Mouse (Mus musculus) megakaryocyte, embryonic 14.5 days (primary cell): ENCODE measurements around the gene Pbx3. TPM values are rescaled to one million over a fixed set of nuclear protein-coding genes. Genes with fewer than 3 reads are reported as not detected.

Source experiments
- H3K27me3 ChIP-seq: replicated peaks from 2 replicates; pipeline ENCODE3; 2012; ENCODE audit warnings: inconsistent platforms
- H3K36me3 ChIP-seq: replicated peaks from 2 replicates; pipeline ENCODE3; 2012; ENCODE audit warnings: low read length, inconsistent platforms, mixed read lengths
- H3K4me1 ChIP-seq: 2 replicates; pipeline ENCODE4 v1.6.1; 2012; ENCODE audit warnings: inconsistent platforms
- H3K4me3 ChIP-seq: replicated peaks from 2 replicates; pipeline ENCODE3; 2012; ENCODE audit warnings: moderate library complexity, mild to moderate bottlenecking, inconsistent platforms
- H3K9me3 ChIP-seq: 2 replicates; pipeline ENCODE4 v1.6.1; 2012; ENCODE audit warnings: inconsistent platforms
- FLI1 ChIP-seq: IDR thresholded peaks from 2 replicates; pipeline ENCODE4 v1.6.1; 2012; ENCODE audit warnings: low read length, inconsistent platforms, mixed read lengths
- GATA1 ChIP-seq: IDR thresholded peaks from 3 replicates; pipeline ENCODE4 v1.6.1; 2012; ENCODE audit warnings: mixed read lengths, low read length, inconsistent platforms, borderline replicate concordance
- polyA plus RNA-seq: library from polyadenylated mRNA; stranded (reverse); fragments of >175 nt; gene quantifications from 2 replicates; pipeline ENCODE4 v1.2.3, GENCODE M21; 2012; ENCODE audit warnings: low replicate concordance; ENCODE audit not compliant: insufficient read depth

Pbx3 gene
- polyA plus RNA-seq = 3.8 and 8.4 TPM in 2 replicates

DNA sequence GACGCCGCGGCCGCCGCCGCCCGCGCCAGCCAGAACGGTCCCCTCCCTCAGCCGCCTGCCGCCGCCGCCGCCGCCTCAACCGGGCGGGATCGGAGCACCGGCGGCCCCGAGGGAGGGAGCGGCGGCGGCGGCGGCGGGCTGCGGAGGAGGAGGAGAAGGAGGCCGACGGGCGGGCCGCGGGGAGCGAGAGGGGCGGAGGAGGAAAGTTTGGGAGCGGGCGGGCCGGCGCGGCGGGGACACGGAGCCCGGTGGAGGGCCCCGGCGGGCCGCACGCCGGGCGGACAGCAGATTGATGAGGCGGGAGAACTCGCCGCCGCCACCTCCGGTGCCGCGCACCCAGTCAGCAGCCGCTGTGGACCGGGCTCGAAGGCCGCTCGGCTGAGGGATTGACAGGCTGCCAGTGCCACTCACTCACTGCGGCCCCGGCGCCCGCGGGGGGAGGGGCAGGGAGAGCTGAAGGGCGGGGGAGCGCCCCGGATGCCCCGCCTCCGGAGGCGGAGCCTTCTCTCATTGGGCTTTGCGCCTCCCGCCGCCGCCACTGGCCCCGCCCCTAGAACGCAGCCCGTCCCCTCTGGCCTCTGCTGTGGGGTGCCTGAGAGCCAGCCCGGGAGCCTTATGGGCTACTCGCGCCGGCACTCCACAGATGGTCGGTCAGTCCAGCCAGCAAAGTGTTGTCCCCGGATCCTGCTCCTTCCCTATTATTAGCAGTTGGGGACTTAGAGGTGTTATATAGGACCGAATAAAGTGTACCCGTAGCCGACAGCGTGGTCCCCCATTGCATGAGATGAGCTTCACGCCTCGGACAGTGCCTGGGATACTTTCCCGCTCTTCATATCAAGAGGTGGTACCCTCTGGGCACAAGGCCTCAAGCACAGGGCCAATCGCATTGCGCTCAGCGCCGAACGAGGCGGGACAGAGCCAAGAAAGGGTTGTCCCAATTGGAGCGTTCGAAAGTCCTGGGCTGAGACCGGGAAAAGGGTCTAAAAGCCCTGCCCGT, at the start of gene Pbx3:
Gene Pbx3, minus strand, starts transcription at position 838 of the 997 bp plus-strand sequence.
- Histone ChIP-seq H3K27me3 (peaks cover 27% of the 10 kb centered on the region), H3K4me1 (peaks cover 27% of the 10 kb centered on the region), H3K36me3 (no peaks in the 10 kb centered on the region), H3K4me3 (peak within 1 kb of the TSS; percentile 99), H3K9me3 (no peaks in the 10 kb centered on the region)
- TF ChIP-seq GATA1 (no peak), FLI1 (no peak)

DNA sequence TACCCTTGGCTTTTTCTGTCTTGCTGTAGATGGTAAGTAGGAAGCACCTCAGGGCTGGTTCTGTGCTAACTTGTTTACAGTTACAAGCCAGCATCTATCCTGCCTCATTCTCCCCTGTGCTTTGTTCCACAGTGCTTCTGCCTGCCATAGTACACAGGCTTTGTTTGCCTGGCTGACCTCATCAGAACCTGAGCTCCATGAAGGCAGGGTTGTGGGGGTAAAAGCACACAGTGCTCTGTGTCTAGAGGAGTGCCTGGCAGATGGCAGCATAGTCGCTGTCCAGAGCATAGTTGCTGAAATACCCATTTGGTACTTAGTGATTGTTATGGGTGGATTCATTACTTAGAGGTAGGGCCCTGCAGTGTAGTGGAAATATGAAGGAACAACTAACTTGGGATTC, 47.3 kb upstream of the Pbx3 start:
- Histone ChIP-seq H3K27me3 (no peaks in the 10 kb centered on the region), H3K9me3 (no peaks in the 10 kb centered on the region), H3K4me3 (no peak overlapping the region), H3K36me3 (peaks cover 22% of the 10 kb centered on the region), H3K4me1 (peaks cover 25% of the 10 kb centered on the region)
- TF ChIP-seq GATA1 (no peak), FLI1 (no peak)

DNA sequence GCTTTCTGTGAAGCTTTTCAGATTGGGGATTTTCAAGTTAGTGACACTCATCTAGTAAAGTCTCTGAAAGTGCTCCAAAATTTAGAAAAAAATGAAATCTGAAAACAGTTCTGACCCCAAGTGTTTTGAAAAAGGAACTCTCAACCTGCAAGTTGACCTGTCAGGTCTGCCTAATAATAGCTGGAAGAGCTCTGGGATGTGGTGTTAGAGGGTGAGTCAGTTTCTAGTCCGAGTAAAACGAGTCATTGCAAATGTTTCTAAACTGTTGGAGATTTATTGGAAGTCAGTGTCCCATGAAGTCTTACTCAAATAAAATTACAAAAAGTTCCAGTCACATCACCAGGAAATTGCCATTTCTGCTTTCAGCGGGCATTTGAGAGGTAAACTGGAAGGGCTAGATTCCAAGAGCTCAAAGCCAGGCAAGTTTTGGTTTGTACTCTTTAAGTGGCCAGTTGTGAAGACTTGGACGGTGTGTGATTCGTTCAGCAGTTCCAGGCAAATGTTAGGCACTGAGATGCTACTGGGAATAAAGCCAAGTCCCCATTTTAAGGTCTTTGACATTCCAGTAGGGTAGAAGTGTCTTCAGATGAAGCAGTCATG, 36.9 kb upstream of the Pbx3 start:
- Histone ChIP-seq H3K4me1 (peaks cover 37% of the 10 kb centered on the region), H3K27me3 (no peaks in the 10 kb centered on the region), H3K36me3 (peaks cover 3% of the 10 kb centered on the region), H3K4me3 (no peak overlapping the region), H3K9me3 (no peaks in the 10 kb centered on the region)
- TF ChIP-seq GATA1 = no peak

DNA sequence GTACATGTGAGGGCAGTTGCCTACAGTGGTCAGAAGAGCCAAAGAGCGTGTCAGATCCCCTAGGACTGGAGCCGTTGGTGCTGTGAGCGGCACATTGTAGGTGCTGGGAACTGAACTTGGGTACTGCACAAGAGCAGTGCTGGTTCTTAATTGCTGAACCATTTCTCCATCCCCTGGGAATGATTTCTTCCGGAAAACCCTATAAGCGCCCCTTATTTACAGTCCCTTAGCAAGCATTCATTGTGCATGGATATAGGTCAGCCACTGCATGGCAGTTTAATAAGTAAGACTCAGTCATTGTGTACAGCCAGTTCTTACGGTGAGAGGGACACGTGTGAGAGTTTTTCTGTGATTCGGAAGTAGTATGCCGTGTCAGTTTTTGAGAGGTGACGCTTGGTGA, 35.4 kb upstream of the Pbx3 start:
- no peaks in the 10 kb centered on the region for H3K27me3 ChIP-seq
- no peaks in the 10 kb centered on the region for H3K9me3 ChIP-seq
- H3K4me3 ChIP-seq = no peak overlapping the region
- TF ChIP-seq FLI1 = no peak
- no peak for TF ChIP-seq GATA1
- H3K4me1 ChIP-seq = peaks cover 49% of the 10 kb centered on the region
- peaks cover 3% of the 10 kb centered on the region for H3K36me3 ChIP-seq

DNA sequence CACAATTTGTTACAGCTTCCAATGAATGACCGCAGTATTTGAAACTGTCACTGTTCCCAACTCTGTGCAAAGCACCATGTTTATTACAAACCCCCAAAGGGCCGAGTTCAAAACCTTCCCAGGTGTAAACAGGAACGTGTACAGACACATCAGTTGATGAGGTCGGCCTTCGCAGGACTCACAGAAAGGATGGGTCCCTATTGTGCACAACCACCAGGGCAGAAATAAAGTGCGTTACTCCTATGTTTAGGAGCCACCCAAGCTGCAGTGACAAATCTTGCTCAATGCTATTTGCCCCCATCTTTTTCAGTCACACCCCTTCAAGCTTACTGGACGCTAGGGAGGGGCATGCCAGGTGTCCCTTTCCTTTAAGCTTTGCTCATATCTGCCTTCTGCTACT, 34.7 kb upstream of the Pbx3 start:
- H3K36me3 ChIP-seq = no peaks in the 10 kb centered on the region
- H3K9me3 ChIP-seq = no peaks in the 10 kb centered on the region
- TF ChIP-seq GATA1 (no peak), FLI1 (no peak)
- peak overlapping the region; percentile 99 for H3K4me3 ChIP-seq
- no peaks in the 10 kb centered on the region for H3K27me3 ChIP-seq
- peaks cover 54% of the 10 kb centered on the region for H3K4me1 ChIP-seq

DNA sequence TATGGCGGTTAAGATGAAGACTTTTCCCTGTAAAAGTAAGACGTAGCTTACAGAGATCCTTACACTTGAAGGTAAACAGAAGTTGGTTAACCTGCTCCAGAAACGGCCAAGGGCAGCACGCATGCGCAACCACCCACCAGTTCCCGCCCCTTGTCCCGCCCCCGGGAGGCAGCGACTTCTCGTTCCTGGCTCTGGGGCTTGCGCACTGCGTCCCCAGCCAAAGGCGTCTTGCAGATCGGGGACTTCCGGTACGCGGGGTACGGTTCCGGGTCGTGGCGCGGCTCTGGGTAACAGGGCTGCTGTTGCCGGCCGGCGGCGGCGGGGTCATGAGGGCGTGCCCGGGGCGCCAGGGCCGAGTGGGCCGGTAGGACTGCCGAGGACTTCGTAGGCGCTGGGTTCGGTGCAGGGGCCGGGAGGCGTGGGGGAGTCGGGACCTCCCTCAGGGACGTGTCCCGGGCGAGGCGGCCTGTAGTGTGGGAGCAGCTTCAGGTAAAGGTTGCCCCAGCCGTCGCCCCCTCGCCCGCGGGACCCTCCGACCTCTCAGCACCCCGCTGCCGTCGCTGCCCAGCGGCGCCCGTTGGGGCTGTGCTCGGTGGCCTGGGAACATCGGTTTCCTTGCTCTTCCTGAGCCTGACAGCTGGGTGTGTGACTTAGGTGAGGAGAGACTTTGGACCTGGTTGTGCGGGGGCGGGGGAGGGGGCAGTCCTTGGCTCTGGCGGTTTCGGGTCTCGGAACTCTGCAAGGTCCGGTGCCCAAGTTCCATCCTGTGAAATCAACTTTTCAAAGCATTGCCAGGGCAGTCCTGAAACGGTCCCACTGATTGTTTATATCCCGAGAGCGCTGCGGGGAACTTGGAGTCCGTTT, 33.9 kb upstream of the Pbx3 start, which contains the start of gene Mapkap1:
Gene Mapkap1, plus strand, starts transcription at position 171 of the 864 bp plus-strand sequence.
- no peaks in the 10 kb centered on the region for H3K27me3 ChIP-seq
- peak within 1 kb of the TSS; percentile 99 for H3K4me3 ChIP-seq
- H3K36me3 ChIP-seq = no peaks in the 10 kb centered on the region
- TF ChIP-seq GATA1 = no peak
- TF ChIP-seq FLI1 = no peak; the same call in 1 of the 2 replicates
- peaks cover 55% of the 10 kb centered on the region for H3K4me1 ChIP-seq
- H3K9me3 ChIP-seq = no peaks in the 10 kb centered on the region

DNA sequence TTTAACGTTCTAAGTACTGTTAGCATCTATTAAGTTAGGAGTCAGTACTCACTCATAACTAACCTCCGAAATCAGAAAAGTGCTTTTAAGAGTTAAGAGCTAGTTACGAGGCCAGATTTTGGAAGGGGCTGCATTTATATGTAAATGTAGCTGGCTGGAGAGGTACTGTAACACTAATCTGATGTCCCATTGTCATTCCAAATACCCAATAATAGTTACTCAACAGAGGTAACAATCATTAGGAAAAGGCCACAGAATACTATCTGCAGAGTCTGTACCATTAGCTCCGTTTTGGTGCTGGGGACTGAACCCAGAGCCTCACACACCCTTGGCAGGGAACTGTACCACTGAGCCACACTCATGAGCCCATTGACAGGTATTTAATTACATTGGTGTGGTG, 26.6 kb upstream of the Pbx3 start:
- no peaks in the 10 kb centered on the region for H3K9me3 ChIP-seq
- H3K27me3 ChIP-seq = peaks cover 5% of the 10 kb centered on the region
- no peak overlapping the region for H3K4me3 ChIP-seq
- H3K4me1 ChIP-seq = peaks cover 23% of the 10 kb centered on the region
- H3K36me3 ChIP-seq = no peaks in the 10 kb centered on the region
- TF ChIP-seq FLI1 = no peak
- TF ChIP-seq GATA1 = no peak

DNA sequence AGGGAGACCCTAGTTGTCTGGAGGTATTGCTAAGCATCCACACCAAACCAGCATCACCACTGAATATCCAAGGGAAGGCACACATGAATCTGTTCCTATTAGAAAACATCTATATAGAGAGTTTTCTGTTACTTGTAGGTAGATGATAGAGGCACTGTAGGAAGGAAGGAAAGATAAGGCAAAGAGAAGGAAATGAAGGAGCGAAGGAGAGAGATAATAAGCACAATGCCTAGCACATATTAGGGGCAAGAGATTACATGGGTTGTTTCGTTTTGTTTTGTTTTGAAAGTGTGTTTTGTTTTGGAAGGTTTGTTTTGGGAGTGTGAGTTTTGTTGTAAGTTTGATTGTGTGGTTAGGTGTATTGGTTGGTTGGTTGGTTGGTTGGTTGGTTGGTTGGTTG, 6.0 kb upstream of the Pbx3 start:
- H3K4me1 ChIP-seq = peaks cover 4% of the 10 kb centered on the region; the same call in 1 of the 2 replicates
- H3K9me3 ChIP-seq = no peaks in the 10 kb centered on the region
- no peak overlapping the region for H3K4me3 ChIP-seq
- peaks cover 12% of the 10 kb centered on the region for H3K27me3 ChIP-seq
- TF ChIP-seq GATA1 = no peak
- no peak for TF ChIP-seq FLI1
- no peaks in the 10 kb centered on the region for H3K36me3 ChIP-seq

DNA sequence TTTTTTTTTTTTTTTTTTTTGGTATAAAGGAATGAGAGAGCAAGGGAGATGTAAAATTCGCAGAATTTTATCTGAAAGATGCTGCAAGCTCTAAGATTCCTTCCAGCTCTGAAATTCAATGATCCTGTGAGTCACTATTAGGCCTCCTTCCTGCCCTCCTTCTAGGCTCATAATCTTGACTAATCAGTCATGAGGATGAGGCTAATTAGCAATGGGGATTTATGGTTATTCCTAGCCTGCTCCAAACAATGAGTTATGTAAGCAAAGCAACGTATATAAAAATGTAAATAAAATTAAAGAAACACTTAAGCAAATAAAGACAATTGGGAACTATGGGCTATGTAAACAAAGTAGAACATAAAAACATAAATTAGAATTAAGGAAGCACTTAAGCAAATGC, 1.4 kb upstream of the Pbx3 start:
- no peak for TF ChIP-seq FLI1
- no peak for TF ChIP-seq GATA1
- Histone ChIP-seq H3K27me3 (peaks cover 27% of the 10 kb centered on the region), H3K4me1 (peaks cover 27% of the 10 kb centered on the region), H3K36me3 (no peaks in the 10 kb centered on the region), H3K9me3 (no peaks in the 10 kb centered on the region), H3K4me3 (no peak overlapping the region)
